Mouse (Mus musculus) liver, embryonic 11.5 days (tissue): ENCODE data around the gene 2510009E07Rik. TPM values are rescaled to one million over a fixed set of nuclear protein-coding genes. Genes with fewer than 3 reads are reported as not detected.
"Not testable (repeated sequence)": the region's sequence is repeated elsewhere in the genome, so short reads cannot be mapped to it uniquely, and the experiment has no call there.

Experiments used
- ATAC-seq: fragments of 200-750 bp; cut with Nextera tagmentation; replicated peaks from 2 replicates; pipeline ENCODE4 v1.8.0; 2017; ENCODE audit warnings: moderate number of reproducible peaks, mild to moderate bottlenecking, moderate TSS enrichment, moderate library complexity; ENCODE audit not compliant: low FRiP score
- DNase-seq: peaks from one replicate; pipeline ENCODE4 v3.0.0-alpha.2; 2017; ENCODE audit warnings: low spot score
- H3K27ac ChIP-seq: fragments of 300-500 bp; sonication (generic); 2 replicates; pipeline ENCODE4 v1.5.1; 2014; ENCODE audit warnings: mild to moderate bottlenecking, low read depth, low read length, control low read depth
- H3K27me3 ChIP-seq: fragments of 300-500 bp; sonication (generic); replicated peaks from 2 replicates; pipeline ENCODE4 v1.6.1; 2014; ENCODE audit warnings: low read length, mixed read lengths; ENCODE audit not compliant: control insufficient read depth, insufficient read depth
- H3K36me3 ChIP-seq: fragments of 300-500 bp; sonication (generic); 2 replicates; pipeline ENCODE4 v1.6.1; 2014; ENCODE audit warnings: mild to moderate bottlenecking, low read length, moderate library complexity, mixed read lengths; ENCODE audit not compliant: control insufficient read depth, insufficient read depth
- H3K4me1 ChIP-seq: fragments of 300-500 bp; sonication (generic); replicated peaks from 2 replicates; pipeline ENCODE4 v1.6.1; 2014; ENCODE audit warnings: low read length, mixed read lengths; ENCODE audit not compliant: control insufficient read depth, insufficient read depth
- H3K4me2 ChIP-seq: fragments of 300-500 bp; sonication (generic); 2 replicates; pipeline ENCODE4 v1.6.1; 2014; ENCODE audit warnings: mild to moderate bottlenecking, control low read depth, moderate library complexity
- H3K4me3 ChIP-seq: fragments of 300-500 bp; sonication (generic); 2 replicates; pipeline ENCODE4 v1.5.1; 2014; ENCODE audit warnings: low read depth, low read length, control low read depth
- H3K9ac ChIP-seq: fragments of 300-500 bp; sonication (generic); 2 replicates; pipeline ENCODE4 v1.6.1; 2014; ENCODE audit warnings: low read depth, low read length, control low read depth
- H3K9me3 ChIP-seq: fragments of 300-500 bp; sonication (generic); 2 replicates; pipeline ENCODE4 v1.6.1; 2016; ENCODE audit warnings: low read length, inconsistent platforms, mixed read lengths; ENCODE audit not compliant: control insufficient read depth
- whole genome bisulfite sequencing: fragments of 180-500 bp; shearing (Covaris S2); extraction: QIAGEN DNeasy Blood & Tissue Kit; methylation state at CpG from one replicate; pipeline ENCODE4 v1.1.7; 2014; 5-methylcytosine and 5-hydroxymethylcytosine counted together
- polyA plus RNA-seq: library from polyadenylated mRNA; unstranded; fragments of >200 nt; fragmentation: Nextera tagmentation; extraction: Ambion mirVana; gene quantifications from 2 replicates; pipeline ENCODE4 v1.2.1, GENCODE M21; 2014

Gene 2510009E07Rik
- polyA plus RNA-seq, 1 experiment from 2014 or later = 5.7 TPM

- Histone ChIP-seq H3K27me3 (peaks cover 38% of the 10 kb centered on the region), H3K27ac (no peak overlapping the region), H3K36me3 (no peaks in the 10 kb centered on the region), H3K9ac (no peak overlapping the region), H3K9me3 (0 out of 2 replicates have a peak, but pooled peaks cover 2% of the 10 kb centered on the region), H3K4me3 (peak overlapping the region; percentile 71), H3K4me2 (peak overlapping the region; percentile 91), H3K4me1 (peaks cover 3% of the 10 kb centered on the region; the same call in 1 of the 2 replicates)
- DNase-seq (no peak), ATAC-seq (peak; percentile 55; the same call in 1 of the 2 replicates)
- 10% methylated on average over 12 of the region's 12 CpGs for WGBS
These were observed 745 bp upstream of the 2510009E07Rik start for GRCm38 (mm10) chr16:21695242-21695578.

GRCm38 (mm10) chr16:21693981-21694462 lies 443 bp downstream of the 2510009E07Rik start:
- Histone ChIP-seq H3K9me3 (no peaks in the 10 kb centered on the region), H3K9ac (peak overlapping the region; percentile 66), H3K27ac (peak overlapping the region; percentile 21; the same call in 1 of the 2 replicates), H3K36me3 (no peaks in the 10 kb centered on the region), H3K27me3 (peaks cover 38% of the 10 kb centered on the region), H3K4me2 (peak overlapping the region; percentile 91), H3K4me3 (peak overlapping the region; percentile 71), H3K4me1 (peaks cover 3% of the 10 kb centered on the region; the same call in 1 of the 2 replicates)
- under 1% methylated on average over 45 of the region's 45 CpGs for WGBS
- ATAC-seq (peak; percentile 37; the same call in 1 of the 2 replicates), DNase-seq (peak; percentile 60)

GRCm38 (mm10) chr16:21690216-21690755 lies 4.2 kb downstream of the 2510009E07Rik start:
- H3K4me1 ChIP-seq = peaks cover 3% of the 10 kb centered on the region; the same call in 1 of the 2 replicates
- no peak overlapping the region for H3K27ac ChIP-seq
- no peaks in the 10 kb centered on the region for H3K36me3 ChIP-seq
- H3K4me2 ChIP-seq = no peak overlapping the region
- no peak overlapping the region for H3K9ac ChIP-seq
- WGBS = 55% methylated on average over 5 of the region's 5 CpGs
- H3K4me3 ChIP-seq = no peak overlapping the region
- ATAC-seq (no peak), DNase-seq (no peak)
- H3K27me3 ChIP-seq = peaks cover 29% of the 10 kb centered on the region
- H3K9me3 ChIP-seq = no peaks in the 10 kb centered on the region

- H3K4me1 ChIP-seq = no peaks in the 10 kb centered on the region
- H3K4me3 ChIP-seq = no peak overlapping the region
- WGBS = 56% methylated on average over 5 of the region's 5 CpGs
- no peak overlapping the region for H3K4me2 ChIP-seq
- H3K27ac ChIP-seq = no peak overlapping the region
- no peaks in the 10 kb centered on the region for H3K9me3 ChIP-seq
- ATAC-seq = no peak
- no peak for DNase-seq
- H3K27me3 ChIP-seq = peaks cover 18% of the 10 kb centered on the region
- no peaks in the 10 kb centered on the region for H3K36me3 ChIP-seq
- H3K9ac ChIP-seq = no peak overlapping the region
These were observed 5.3 kb downstream of the 2510009E07Rik start for GRCm38 (mm10) chr16:21689141-21689540.

- H3K27ac ChIP-seq = no peak overlapping the region
- 70% methylated on average over 5 of the region's 5 CpGs for WGBS
- ATAC-seq = no peak
These were observed 7.1 kb downstream of the 2510009E07Rik start for GRCm38 (mm10) chr16:21687406-21687805.

GRCm38 (mm10) chr16:21676791-21677190 lies 17.7 kb downstream of the 2510009E07Rik start:
- DNase-seq = no peak
- Histone ChIP-seq H3K9me3 (no peaks in the 10 kb centered on the region), H3K4me1 (no peaks in the 10 kb centered on the region), H3K9ac (no peak overlapping the region), H3K4me2 (no peak overlapping the region), H3K27ac (no peak overlapping the region), H3K27me3 (no peaks in the 10 kb centered on the region), H3K4me3 (no peak overlapping the region), H3K36me3 (no peaks in the 10 kb centered on the region)
- no peak for ATAC-seq
- 82% methylated on average over 7 of the region's 7 CpGs for WGBS

More at GRCm38 (mm10) chr16:21687406-21687805, 7.1 kb downstream of the 2510009E07Rik start:
- no peak overlapping the region for H3K4me2 ChIP-seq
- H3K36me3 ChIP-seq = no peaks in the 10 kb centered on the region
- no peaks in the 10 kb centered on the region for H3K9me3 ChIP-seq
- H3K9ac ChIP-seq = no peak overlapping the region
- H3K4me3 ChIP-seq = no peak overlapping the region
- DNase-seq = no peak
- peaks cover 2% of the 10 kb centered on the region; the same call in 1 of the 2 replicates for H3K27me3 ChIP-seq
- no peaks in the 10 kb centered on the region for H3K4me1 ChIP-seq

GRCm38 (mm10) chr16:21673651-21674050 lies 20.8 kb downstream of the 2510009E07Rik start:
- ATAC-seq = not testable (repeated sequence)

GRCm38 (mm10) chr16:21673046-21673445 lies 21.4 kb downstream of the 2510009E07Rik start:
- not testable (repeated sequence) for H3K36me3 ChIP-seq, H3K9ac ChIP-seq, H3K4me3 ChIP-seq, H3K4me2 ChIP-seq, ATAC-seq, H3K9me3 ChIP-seq, H3K27ac ChIP-seq, DNase-seq, H3K27me3 ChIP-seq, H3K4me1 ChIP-seq

More at GRCm38 (mm10) chr16:21673651-21674050, 20.8 kb downstream of the 2510009E07Rik start:
- H3K4me1 ChIP-seq, H3K27me3 ChIP-seq, H3K27ac ChIP-seq, DNase-seq, H3K36me3 ChIP-seq, H3K9ac ChIP-seq, H3K4me3 ChIP-seq, H3K4me2 ChIP-seq, H3K9me3 ChIP-seq: not testable (repeated sequence)
- 85% methylated on average over 1 of the region's 1 CpGs for WGBS

- no peak overlapping the region for H3K27ac ChIP-seq
- no peak overlapping the region for H3K4me3 ChIP-seq
- 79% methylated on average over 4 of the region's 4 CpGs for WGBS
- DNase-seq (no peak), ATAC-seq (no peak)
- H3K9me3 ChIP-seq = no peaks in the 10 kb centered on the region
- no peak overlapping the region for H3K4me2 ChIP-seq
- H3K9ac ChIP-seq = no peak overlapping the region
- H3K4me1 ChIP-seq = no peaks in the 10 kb centered on the region
- no peaks in the 10 kb centered on the region for H3K36me3 ChIP-seq
- H3K27me3 ChIP-seq = no peaks in the 10 kb centered on the region
These were observed 22.6 kb downstream of the 2510009E07Rik start for GRCm38 (mm10) chr16:21671878-21672277.
